Mouse (Mus musculus): Measurements from ENCODE around the gene Rgs9. TPM values are rescaled to one million over a fixed set of nuclear protein-coding genes. Genes with fewer than 3 reads are reported as not detected.

Gene Rgs9
- polyA plus RNA-seq, 1 experiment from 2014 or later, result 1.5 TPM

DNA sequence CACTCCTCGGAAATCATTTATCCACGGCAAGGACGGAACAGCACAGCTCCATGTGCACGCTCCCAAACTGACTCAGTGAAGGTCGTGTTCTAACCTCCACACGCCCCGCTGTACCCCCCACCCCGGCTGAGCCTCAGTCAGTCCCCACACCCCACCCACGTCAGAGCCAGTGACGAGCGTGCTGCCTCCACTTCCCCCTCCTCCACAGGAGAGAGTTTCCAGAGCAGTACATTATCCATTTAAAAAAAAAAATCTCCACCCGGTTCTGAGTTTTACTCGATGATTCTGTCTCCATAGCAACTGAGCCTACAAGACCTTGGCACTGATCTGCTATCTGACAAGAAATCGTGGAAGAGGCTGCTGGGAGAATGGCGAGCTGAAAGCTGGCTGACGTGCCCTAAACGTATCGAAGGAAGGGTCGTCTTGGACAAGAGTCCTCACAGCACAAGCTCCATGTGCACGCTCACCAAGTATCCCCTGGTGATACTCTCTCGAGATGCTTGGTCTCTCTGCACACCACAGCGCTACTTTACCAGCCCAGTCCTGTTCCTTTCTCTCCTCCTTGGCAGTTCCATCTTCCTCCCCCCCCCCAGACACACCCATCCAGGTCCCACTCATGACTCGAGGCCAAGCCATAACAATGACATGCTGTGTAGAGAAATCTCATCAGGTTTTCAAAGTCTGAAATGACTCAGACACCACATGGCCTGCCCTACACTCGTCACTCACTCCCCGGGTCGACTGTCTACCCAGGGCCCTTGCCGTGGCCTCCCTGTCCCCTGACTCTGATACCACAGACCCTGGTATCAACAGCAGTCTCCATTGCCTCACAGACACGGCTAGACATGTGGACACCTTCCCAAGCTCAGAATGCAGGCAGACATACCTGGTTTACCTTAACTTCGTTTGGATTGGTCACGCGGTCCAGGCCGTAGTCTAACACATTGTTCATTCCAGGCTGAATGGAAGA, 38.7 kb downstream of the Rgs9 start:
- Histone ChIP-seq H3K27ac (ENCODE audit: low read length) (no peak overlapping the region), H3K4me2 (ENCODE audit: low read depth, low read length) (no peak overlapping the region), H3K9me3 (ENCODE audit: control insufficient read depth, low read length) (no peaks in the 10 kb centered on the region), H3K4me1 (replicated peaks; ENCODE audit: control insufficient read depth, insufficient read depth, low read length) (no peaks in the 10 kb centered on the region), H3K9ac (ENCODE audit: low read length) (no peak overlapping the region), H3K4me3 (ENCODE audit: low read length) (no peak overlapping the region), H3K27me3 (ENCODE audit: control insufficient read depth, insufficient read depth, low read depth, low read length) (no peaks in the 10 kb centered on the region), H3K36me3 (ENCODE audit: control insufficient read depth, insufficient read depth, low read length) (no peaks in the 10 kb centered on the region)
- ATAC-seq (ENCODE audit: low read depth), result no peak; the same call in 1 of the 2 replicates
- 79% methylated on average over 32 of the region's 32 CpGs for WGBS

GRCm38 (mm10) chr11:109257824-109258223, 40.1 kb downstream of the Rgs9 start:
- no peak overlapping the region for H3K4me3 ChIP-seq (ENCODE audit: low read length)
- H3K9ac ChIP-seq (ENCODE audit: low read length), result no peak overlapping the region
- no peaks in the 10 kb centered on the region for H3K4me1 ChIP-seq (replicated peaks; ENCODE audit: control insufficient read depth, insufficient read depth, low read length)
- WGBS, result 90% methylated on average over 2 of the region's 2 CpGs
- no peaks in the 10 kb centered on the region for H3K9me3 ChIP-seq (ENCODE audit: control insufficient read depth, low read length)
- no peak for ATAC-seq (ENCODE audit: low read depth)
- H3K4me2 ChIP-seq (ENCODE audit: low read depth, low read length), result no peak overlapping the region
- H3K36me3 ChIP-seq (ENCODE audit: control insufficient read depth, insufficient read depth, low read length), result no peaks in the 10 kb centered on the region
- no peak overlapping the region for H3K27ac ChIP-seq (ENCODE audit: low read length)
- no peaks in the 10 kb centered on the region for H3K27me3 ChIP-seq (ENCODE audit: control insufficient read depth, insufficient read depth, low read depth, low read length)

GRCm38 (mm10) chr11:109255022-109255421, 42.9 kb downstream of the Rgs9 start:
- Histone ChIP-seq H3K9ac (ENCODE audit: low read length) (no peak overlapping the region), H3K4me1 (replicated peaks; ENCODE audit: control insufficient read depth, insufficient read depth, low read length) (no peaks in the 10 kb centered on the region), H3K9me3 (ENCODE audit: control insufficient read depth, low read length) (no peaks in the 10 kb centered on the region), H3K36me3 (ENCODE audit: control insufficient read depth, insufficient read depth, low read length) (no peaks in the 10 kb centered on the region), H3K4me2 (ENCODE audit: low read depth, low read length) (no peak overlapping the region), H3K27me3 (ENCODE audit: control insufficient read depth, insufficient read depth, low read depth, low read length) (no peaks in the 10 kb centered on the region), H3K4me3 (ENCODE audit: low read length) (no peak overlapping the region), H3K27ac (ENCODE audit: low read length) (no peak overlapping the region)
- peak; percentile 26; the same call in 1 of the 2 replicates for ATAC-seq (ENCODE audit: low read depth)
- WGBS, result 11% methylated on average over 4 of the region's 4 CpGs

- 60% methylated on average over 5 of the region's 5 CpGs for WGBS
These were observed 45.4 kb downstream of the Rgs9 start for GRCm38 (mm10) chr11:109252483-109252882.

GRCm38 (mm10) chr11:109250566-109250965, 47.4 kb downstream of the Rgs9 start:
- no peak overlapping the region for H3K9ac ChIP-seq (ENCODE audit: low read length)
- ATAC-seq (ENCODE audit: low read depth), result no peak
- WGBS, result 86% methylated on average over 4 of the region's 4 CpGs
- no peaks in the 10 kb centered on the region for H3K9me3 ChIP-seq (ENCODE audit: control insufficient read depth, low read length)
- H3K27ac ChIP-seq (ENCODE audit: low read length), result no peak overlapping the region
- H3K4me3 ChIP-seq (ENCODE audit: low read length), result no peak overlapping the region
- H3K36me3 ChIP-seq (ENCODE audit: control insufficient read depth, insufficient read depth, low read length), result no peaks in the 10 kb centered on the region
- H3K4me2 ChIP-seq (ENCODE audit: low read depth, low read length), result no peak overlapping the region
- H3K4me1 ChIP-seq (replicated peaks; ENCODE audit: control insufficient read depth, insufficient read depth, low read length), result no peaks in the 10 kb centered on the region
- H3K27me3 ChIP-seq (ENCODE audit: control insufficient read depth, insufficient read depth, low read depth, low read length), result no peaks in the 10 kb centered on the region

More at GRCm38 (mm10) chr11:109252483-109252882, 45.4 kb downstream of the Rgs9 start:
- Histone ChIP-seq H3K4me1 (replicated peaks; ENCODE audit: control insufficient read depth, insufficient read depth, low read length) (no peaks in the 10 kb centered on the region), H3K27ac (ENCODE audit: low read length) (no peak overlapping the region), H3K4me2 (ENCODE audit: low read depth, low read length) (no peak overlapping the region), H3K9me3 (ENCODE audit: control insufficient read depth, low read length) (no peaks in the 10 kb centered on the region), H3K36me3 (ENCODE audit: control insufficient read depth, insufficient read depth, low read length) (no peaks in the 10 kb centered on the region), H3K9ac (ENCODE audit: low read length) (no peak overlapping the region), H3K27me3 (ENCODE audit: control insufficient read depth, insufficient read depth, low read depth, low read length) (no peaks in the 10 kb centered on the region), H3K4me3 (ENCODE audit: low read length) (no peak overlapping the region)
- no peak for ATAC-seq (ENCODE audit: low read depth)

DNA sequence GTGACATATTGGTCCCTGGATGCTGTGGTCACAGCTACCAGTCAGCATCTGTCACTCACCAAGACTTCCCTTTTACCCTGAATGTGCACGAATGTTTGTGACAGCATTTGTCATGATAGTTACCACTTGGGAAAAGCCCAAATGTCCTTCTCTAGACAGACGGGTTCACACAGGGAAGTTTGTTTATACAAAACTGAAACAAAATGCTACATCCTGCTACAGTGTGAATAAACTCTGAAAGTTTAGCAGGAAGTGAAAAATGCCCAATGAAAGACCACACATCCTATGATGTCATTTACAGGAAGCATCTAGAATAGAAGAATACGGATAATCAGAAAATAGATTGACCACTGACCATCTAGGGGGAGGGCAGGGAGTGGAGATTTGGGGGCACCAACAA, 51.0 kb downstream of the Rgs9 start:
- Histone ChIP-seq H3K9me3 (ENCODE audit: control insufficient read depth, low read length) (no peaks in the 10 kb centered on the region), H3K4me2 (ENCODE audit: low read depth, low read length) (no peak overlapping the region), H3K36me3 (ENCODE audit: control insufficient read depth, insufficient read depth, low read length) (no peaks in the 10 kb centered on the region), H3K27ac (ENCODE audit: low read length) (no peak overlapping the region), H3K4me1 (replicated peaks; ENCODE audit: control insufficient read depth, insufficient read depth, low read length) (peaks cover 3% of the 10 kb centered on the region; the same call in 1 of the 2 replicates), H3K27me3 (ENCODE audit: control insufficient read depth, insufficient read depth, low read depth, low read length) (no peaks in the 10 kb centered on the region), H3K9ac (ENCODE audit: low read length) (no peak overlapping the region), H3K4me3 (ENCODE audit: low read length) (no peak overlapping the region)
- peak; percentile 35; the same call in 1 of the 2 replicates for ATAC-seq (ENCODE audit: low read depth)
- WGBS, result 33% methylated on average over 3 of the region's 3 CpGs

DNA sequence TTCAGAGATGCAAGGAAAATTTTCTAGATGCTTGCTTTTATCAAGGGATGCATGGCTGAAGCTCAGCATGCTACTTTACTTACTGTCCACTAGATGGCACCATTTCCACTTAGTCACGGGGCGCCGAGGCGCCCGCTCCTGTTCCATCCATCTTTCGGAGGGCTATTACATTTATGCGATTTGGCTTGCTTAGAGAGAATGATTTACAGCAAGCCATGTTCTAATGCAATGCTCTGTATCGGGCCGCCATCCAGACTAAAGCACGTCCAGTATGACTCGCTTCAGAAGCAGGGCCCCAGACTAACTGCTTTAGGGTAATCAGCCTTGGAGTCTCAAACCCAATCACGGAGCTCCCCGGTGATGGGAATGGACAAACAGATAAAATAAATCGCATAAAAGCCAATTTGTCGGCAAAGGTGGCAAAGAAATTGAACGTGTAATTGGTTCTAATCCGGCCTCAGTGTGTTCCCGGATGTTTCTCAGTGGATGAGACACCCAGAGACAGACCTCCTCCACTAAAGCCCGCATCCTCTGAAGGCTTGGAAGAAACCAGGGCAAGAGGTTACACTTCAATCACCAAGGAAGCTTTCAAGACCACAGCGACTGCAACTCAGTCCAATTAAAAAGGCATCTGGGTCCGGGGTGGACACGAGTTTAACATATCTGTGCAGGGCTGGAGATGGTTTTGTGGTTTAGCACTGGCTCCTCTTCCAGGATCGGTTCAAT, 53.1 kb downstream of the Rgs9 start:
- Histone ChIP-seq H3K36me3 (ENCODE audit: control insufficient read depth, insufficient read depth, low read length) (no peaks in the 10 kb centered on the region), H3K9me3 (ENCODE audit: control insufficient read depth, low read length) (no peaks in the 10 kb centered on the region), H3K27ac (ENCODE audit: low read length) (no peak overlapping the region), H3K9ac (ENCODE audit: low read length) (no peak overlapping the region), H3K27me3 (ENCODE audit: control insufficient read depth, insufficient read depth, low read depth, low read length) (no peaks in the 10 kb centered on the region), H3K4me1 (replicated peaks; ENCODE audit: control insufficient read depth, insufficient read depth, low read length) (peaks cover 3% of the 10 kb centered on the region; the same call in 1 of the 2 replicates), H3K4me3 (ENCODE audit: low read length) (no peak overlapping the region), H3K4me2 (ENCODE audit: low read depth, low read length) (no peak overlapping the region)
- ATAC-seq (ENCODE audit: low read depth), result peak; percentile 76
- WGBS, result 26% methylated on average over 23 of the region's 23 CpGs

GRCm38 (mm10) chr11:109240126-109240525, 57.8 kb downstream of the Rgs9 start:
- Histone ChIP-seq H3K9ac (ENCODE audit: low read length) (no peak overlapping the region), H3K27ac (ENCODE audit: low read length) (no peak overlapping the region), H3K4me3 (ENCODE audit: low read length) (no peak overlapping the region), H3K4me1 (replicated peaks; ENCODE audit: control insufficient read depth, insufficient read depth, low read length) (peaks cover 3% of the 10 kb centered on the region; the same call in 1 of the 2 replicates), H3K9me3 (ENCODE audit: control insufficient read depth, low read length) (no peaks in the 10 kb centered on the region), H3K27me3 (ENCODE audit: control insufficient read depth, insufficient read depth, low read depth, low read length) (no peaks in the 10 kb centered on the region), H3K4me2 (ENCODE audit: low read depth, low read length) (no peak overlapping the region), H3K36me3 (ENCODE audit: control insufficient read depth, insufficient read depth, low read length) (no peaks in the 10 kb centered on the region)
- ATAC-seq (ENCODE audit: low read depth), result no peak
- WGBS, result 54% methylated on average over 4 of the region's 4 CpGs

GRCm38 (mm10) chr11:109238671-109239070, 59.3 kb downstream of the Rgs9 start:
- Histone ChIP-seq H3K9ac (ENCODE audit: low read length) (no peak overlapping the region), H3K36me3 (ENCODE audit: control insufficient read depth, insufficient read depth, low read length) (no peaks in the 10 kb centered on the region), H3K27me3 (ENCODE audit: control insufficient read depth, insufficient read depth, low read depth, low read length) (no peaks in the 10 kb centered on the region), H3K27ac (ENCODE audit: low read length) (no peak overlapping the region), H3K4me1 (replicated peaks; ENCODE audit: control insufficient read depth, insufficient read depth, low read length) (no peaks in the 10 kb centered on the region), H3K9me3 (ENCODE audit: control insufficient read depth, low read length) (no peaks in the 10 kb centered on the region), H3K4me2 (ENCODE audit: low read depth, low read length) (no peak overlapping the region), H3K4me3 (ENCODE audit: low read length) (no peak overlapping the region)
- no peak for ATAC-seq (ENCODE audit: low read depth)
- 82% methylated on average over 6 of the region's 6 CpGs for WGBS
